Mouse (Mus musculus) G1E (cell line): Measurements from ENCODE around the gene Nectin2. TPM values are rescaled to one million over a fixed set of nuclear protein-coding genes. Genes with fewer than 3 reads are reported as not detected.

Experiments
- ATAC-seq: 2 replicates; pipeline ENCODE4 v1.8.0; 2016; ENCODE audit warnings: mild to moderate bottlenecking; ENCODE audit not compliant: insufficient number of reproducible peaks, poor library complexity, low FRiP score, severe bottlenecking; ENCODE audit errors: extremely low read depth
- DNase-seq: peaks from one replicate; pipeline ENCODE4 v3.0.0; 2012; ENCODE audit warnings: low spot score
- H3K27me3 ChIP-seq: 2 replicates; pipeline ENCODE4 v1.6.1; 2012; ENCODE audit warnings: mild to moderate bottlenecking, low read length, inconsistent platforms; ENCODE audit not compliant: insufficient read depth
- H3K36me3 ChIP-seq: replicated peaks from 2 replicates; pipeline ENCODE3; 2012; ENCODE audit warnings: mild to moderate bottlenecking, inconsistent platforms
- H3K4me1 ChIP-seq: 2 replicates; pipeline ENCODE4 v1.6.1; 2012; ENCODE audit warnings: low read depth, low read length, inconsistent platforms, mixed read lengths; ENCODE audit not compliant: insufficient read depth
- H3K4me3 ChIP-seq: 2 replicates; pipeline ENCODE4 v1.5.1; 2012; ENCODE audit warnings: low read depth, mild to moderate bottlenecking, inconsistent platforms, low read length, moderate library complexity, mixed read lengths
- H3K9me3 ChIP-seq: replicated peaks from 2 replicates; pipeline ENCODE4 v1.6.1; 2012; ENCODE audit warnings: inconsistent platforms
- CTCF ChIP-seq: IDR thresholded peaks from 2 replicates; pipeline ENCODE4 v1.5.1; 2012; ENCODE audit warnings: low read depth, low read length, inconsistent platforms, mixed read lengths
- GATA1 ChIP-seq: IDR thresholded peaks from 2 replicates; pipeline ENCODE4 v1.6.1; 2012; ENCODE audit warnings: borderline replicate concordance, low read length, inconsistent platforms, mixed read lengths
- GATA2 ChIP-seq: IDR thresholded peaks from 2 replicates; pipeline ENCODE4 v1.6.1; 2012; ENCODE audit warnings: low read depth, low read length, inconsistent platforms, borderline replicate concordance
- POLR2AphosphoS5 ChIP-seq: IDR thresholded peaks from 2 replicates; pipeline ENCODE4 v1.6.1; 2012; ENCODE audit warnings: low read depth, low read length, inconsistent platforms; ENCODE audit not compliant: insufficient replicate concordance
- TAL1 ChIP-seq: conservative IDR thresholded peaks from 2 replicates; pipeline ENCODE4 v1.6.1; 2012; ENCODE audit warnings: low read depth, low read length, inconsistent platforms, mixed read lengths
- polyA plus RNA-seq: library from polyadenylated mRNA; stranded (reverse); fragments of >175 nt; gene quantifications from 2 replicates; pipeline ENCODE4 v1.2.3, GENCODE M21; 2012
- total RNA-seq, 2 experiments: library from RNA; stranded (forward) in 1 of 2; stranded (reverse) in 1 of 2; fragments of 200-1000 nt in 1 of 2; fragments of >200 nt in 1 of 2; fragmentation: Nextera tagmentation in 1 of 2; gene quantifications; 2 replicates each; pipeline ENCODE4 v1.2.3; 2014 to 2017

The Nectin2 gene
- total and polyA plus RNA-seq, 3 experiments = 9.7 to 34.9 (median 17.2) TPM

- DNase-seq (no peak), ATAC-seq (no peak)
- H3K9me3 ChIP-seq = peaks cover 13% of the 10 kb centered on the region
- H3K4me1 ChIP-seq = peaks cover 87% of the 10 kb centered on the region
- TF ChIP-seq CTCF (no peak), POLR2AphosphoS5 (no peak), TAL1 (no peak), GATA2 (no peak), GATA1 (no peak)
- no peak within 1 kb of the TSS for H3K4me3 ChIP-seq
- peaks cover 80% of the 10 kb centered on the region for H3K36me3 ChIP-seq
- no peaks in the 10 kb centered on the region for H3K27me3 ChIP-seq
Measured at GRCm38 (mm10) chr7:19698907-19699826, 51.1 kb downstream of the Nectin2 start, which contains the start of gene Apoe. Apoe (minus strand) TSS chr7:19699188.

- ATAC-seq = no peak
- no peaks in the 10 kb centered on the region for H3K27me3 ChIP-seq
- H3K4me3 ChIP-seq = no peak overlapping the region
- H3K9me3 ChIP-seq = peaks cover 13% of the 10 kb centered on the region
- DNase-seq = no peak
- peaks cover 71% of the 10 kb centered on the region for H3K36me3 ChIP-seq
- TF ChIP-seq POLR2AphosphoS5 (no peak; the same call in 1 of the 2 replicates), GATA1 (no peak), CTCF (no peak), GATA2 (no peak), TAL1 (no peak)
- peaks cover 88% of the 10 kb centered on the region for H3K4me1 ChIP-seq
Measured at GRCm38 (mm10) chr7:19697949-19698906, 52.1 kb downstream of the Nectin2 start.

- no peaks in the 10 kb centered on the region for H3K27me3 ChIP-seq
- H3K9me3 ChIP-seq = peaks cover 13% of the 10 kb centered on the region
- H3K4me1 ChIP-seq = peaks cover 89% of the 10 kb centered on the region
- ATAC-seq = no peak
- TF ChIP-seq TAL1 (no peak), POLR2AphosphoS5 (no peak), CTCF (no peak), GATA2 (no peak), GATA1 (no peak)
- H3K4me3 ChIP-seq = peak overlapping the region; percentile 53; the same call in 1 of the 2 replicates
- DNase-seq = no peak
- H3K36me3 ChIP-seq = peaks cover 53% of the 10 kb centered on the region
Measured at GRCm38 (mm10) chr7:19696336-19696873, 53.9 kb downstream of the Nectin2 start.

GRCm38 (mm10) chr7:19695881-19696280, 54.4 kb downstream of the Nectin2 start:
- no peak for TF ChIP-seq GATA2
- TF ChIP-seq GATA1 = no peak
- TF ChIP-seq CTCF = no peak
- no peak for TF ChIP-seq POLR2AphosphoS5
- TF ChIP-seq TAL1 = no peak
- H3K36me3 ChIP-seq = peaks cover 47% of the 10 kb centered on the region
- ATAC-seq = no peak
- no peak for DNase-seq
- no peak overlapping the region; the same call in 1 of the 2 replicates for H3K4me3 ChIP-seq
- H3K27me3 ChIP-seq = no peaks in the 10 kb centered on the region
- H3K4me1 ChIP-seq = peaks cover 91% of the 10 kb centered on the region
- H3K9me3 ChIP-seq = peaks cover 13% of the 10 kb centered on the region

GRCm38 (mm10) chr7:19695213-19695594, 55.1 kb downstream of the Nectin2 start:
- peaks cover 13% of the 10 kb centered on the region for H3K9me3 ChIP-seq
- peaks cover 41% of the 10 kb centered on the region for H3K36me3 ChIP-seq
- DNase-seq (peak; percentile 31), ATAC-seq (peak; percentile 87)
- H3K27me3 ChIP-seq = no peaks in the 10 kb centered on the region
- H3K4me3 ChIP-seq = no peak overlapping the region; the same call in 1 of the 2 replicates
- TF ChIP-seq GATA1 (no peak), CTCF (no peak), TAL1 (peak; percentile 59)
- H3K4me1 ChIP-seq = peaks cover 87% of the 10 kb centered on the region
